Mouse (Mus musculus): ENCODE results near the gene Farsb. TPM values are rescaled to one million over a fixed set of nuclear protein-coding genes. Genes with fewer than 3 reads are reported as not detected.

The Farsb gene
- total RNA-seq, 4 experiments from 2014 or later: 58.2 to 64.4 (median 60.6) TPM

Other genes starting within 250 kb of the Farsb start
- 10 to 100 TPM; 12.1 to 14.9 (median 13.5) TPM for gene Sgpp2, start 178.6 kb downstream of the Farsb start, total RNA-seq (2022)
- gene Mogat1, start 22.1 kb upstream of the Farsb start, total RNA-seq (2022): not detected
- gene BC035947, start 23.3 kb upstream of the Farsb start, total RNA-seq (2022): 1 to 10 TPM; 1.1 to 1.8 (median 1.3) TPM
- gene Acsl3, start 168.9 kb upstream of the Farsb start, total RNA-seq (2022): 100 to 1,000 TPM; 161 to 175 (median 167) TPM
- gene Utp14b, start 169.1 kb upstream of the Farsb start, total RNA-seq (2022): 10 to 100 TPM; 15.6 to 18.7 (median 16.1) TPM

Measured in left cerebral cortex, adult 8-10 months (tissue).